Mouse (Mus musculus) neural tube, embryonic 12.5 days (tissue): Measurements from ENCODE around the gene Mllt3. TPM values are rescaled to one million over a fixed set of nuclear protein-coding genes. Genes with fewer than 3 reads are reported as not detected.

Experiments
- ATAC-seq: fragments of 200-750 bp; cut with Nextera tagmentation; 2 replicates; pipeline ENCODE4 v1.8.0; 2017; ENCODE audit warnings: low read depth, mild to moderate bottlenecking, moderate TSS enrichment, moderate library complexity; ENCODE audit not compliant: low FRiP score
- H3K27ac ChIP-seq: fragments of 300-500 bp; sonication (generic); 2 replicates; pipeline ENCODE4 v1.5.1; 2016
- H3K27me3 ChIP-seq: fragments of 300-500 bp; sonication (generic); replicated peaks from 2 replicates; pipeline ENCODE4 v1.6.1; 2016; ENCODE audit warnings: mild to moderate bottlenecking
- H3K36me3 ChIP-seq: fragments of 300-500 bp; sonication (generic); 2 replicates; pipeline ENCODE4 v1.6.1; 2016; ENCODE audit warnings: mild to moderate bottlenecking
- H3K4me1 ChIP-seq: fragments of 300-500 bp; sonication (generic); 2 replicates; pipeline ENCODE4 v1.6.1; 2016
- H3K4me2 ChIP-seq: fragments of 300-500 bp; sonication (generic); replicated peaks from 2 replicates; pipeline ENCODE4 v1.6.1; 2016; ENCODE audit warnings: mild to moderate bottlenecking
- H3K4me3 ChIP-seq: fragments of 300-500 bp; sonication (generic); 2 replicates; pipeline ENCODE4 v1.5.1; 2016
- H3K9ac ChIP-seq: fragments of 300-500 bp; sonication (generic); 2 replicates; pipeline ENCODE4 v1.6.1; 2016; ENCODE audit warnings: mild to moderate bottlenecking
- H3K9me3 ChIP-seq: fragments of 300-500 bp; sonication (generic); 2 replicates; pipeline ENCODE4 v1.6.1; 2016; ENCODE audit warnings: mild to moderate bottlenecking
- WGBS: fragments of 180-500 bp; shearing (Covaris S2); methylation state at CpG from one replicate; pipeline ENCODE4 v1.1.7; 2016; 5-methylcytosine and 5-hydroxymethylcytosine counted together
- polyA plus RNA-seq: library from polyadenylated mRNA; unstranded; fragments of >200 nt; fragmentation: Nextera tagmentation; extraction: Ambion mirVana; gene quantifications from 2 replicates; pipeline ENCODE4 v1.2.1, GENCODE M21; 2016

Mllt3 gene
- polyA plus RNA-seq, 1 experiment from 2014 or later: 76.3 TPM

GRCm38 (mm10) chr4:88032151-88033098, 739 bp downstream of the Mllt3 start:
- ATAC-seq: peak; percentile 73
- H3K4me3 ChIP-seq: peak overlapping the region; percentile 92
- H3K4me1 ChIP-seq: peaks cover 20% of the 10 kb centered on the region
- peak overlapping the region; percentile 95 for H3K27ac ChIP-seq
- H3K36me3 ChIP-seq: peaks cover 5% of the 10 kb centered on the region; the same call in 1 of the 2 replicates
- peak overlapping the region; percentile 93 for H3K9ac ChIP-seq
- peak overlapping the region; percentile 80 for H3K4me2 ChIP-seq
- H3K9me3 ChIP-seq: no peaks in the 10 kb centered on the region
- H3K27me3 ChIP-seq: no peaks in the 10 kb centered on the region; the same call in 1 of the 2 replicates
- WGBS: under 1% methylated on average over 80 of the region's 100 CpGs

GRCm38 (mm10) chr4:88031211-88032150, 1.7 kb downstream of the Mllt3 start:
- under 1% methylated on average over 84 of the region's 84 CpGs for WGBS
- H3K4me3 ChIP-seq: peak overlapping the region; percentile 92
- peaks cover 9% of the 10 kb centered on the region; the same call in 1 of the 2 replicates for H3K36me3 ChIP-seq
- no peaks in the 10 kb centered on the region for H3K9me3 ChIP-seq
- ATAC-seq: no peak; the same call in 1 of the 2 replicates
- no peaks in the 10 kb centered on the region; the same call in 1 of the 2 replicates for H3K27me3 ChIP-seq
- H3K9ac ChIP-seq: peak overlapping the region; percentile 93
- H3K4me2 ChIP-seq: peak overlapping the region; percentile 80
- H3K4me1 ChIP-seq: peaks cover 20% of the 10 kb centered on the region
- H3K27ac ChIP-seq: peak overlapping the region; percentile 95

GRCm38 (mm10) chr4:88023567-88023966, 9.6 kb downstream of the Mllt3 start:
- Histone ChIP-seq H3K27ac (no peak overlapping the region), H3K9me3 (no peaks in the 10 kb centered on the region), H3K9ac (no peak overlapping the region), H3K36me3 (peaks cover 10% of the 10 kb centered on the region), H3K4me3 (no peak overlapping the region), H3K4me2 (no peak overlapping the region), H3K4me1 (peaks cover 11% of the 10 kb centered on the region; the same call in 1 of the 2 replicates), H3K27me3 (no peaks in the 10 kb centered on the region)
- 87% methylated on average over 5 of the region's 5 CpGs for WGBS
- no peak for ATAC-seq

GRCm38 (mm10) chr4:88022623-88023022, 10.5 kb downstream of the Mllt3 start:
- Histone ChIP-seq H3K27ac (no peak overlapping the region), H3K36me3 (peaks cover 10% of the 10 kb centered on the region), H3K4me3 (no peak overlapping the region), H3K27me3 (no peaks in the 10 kb centered on the region), H3K4me2 (no peak overlapping the region), H3K9ac (no peak overlapping the region), H3K9me3 (no peaks in the 10 kb centered on the region), H3K4me1 (peaks cover 18% of the 10 kb centered on the region)
- ATAC-seq: no peak
- 10% methylated on average over 1 of the region's 1 CpGs for WGBS

GRCm38 (mm10) chr4:88020421-88020820, 12.7 kb downstream of the Mllt3 start:
- no peak for ATAC-seq
- 53% methylated on average over 5 of the region's 5 CpGs for WGBS
- peaks cover 31% of the 10 kb centered on the region for H3K4me1 ChIP-seq
- H3K27ac ChIP-seq: no peak overlapping the region
- H3K9ac ChIP-seq: no peak overlapping the region
- no peak overlapping the region for H3K4me2 ChIP-seq
- no peaks in the 10 kb centered on the region for H3K27me3 ChIP-seq
- H3K36me3 ChIP-seq: no peaks in the 10 kb centered on the region
- no peaks in the 10 kb centered on the region for H3K9me3 ChIP-seq
- H3K4me3 ChIP-seq: no peak overlapping the region

GRCm38 (mm10) chr4:88019645-88020044, 13.5 kb downstream of the Mllt3 start:
- peaks cover 39% of the 10 kb centered on the region for H3K4me1 ChIP-seq

GRCm38 (mm10) chr4:88017452-88018350, 15.5 kb downstream of the Mllt3 start:
- Histone ChIP-seq H3K4me1 (peaks cover 54% of the 10 kb centered on the region), H3K27ac (peak overlapping the region; percentile 7; the same call in 1 of the 2 replicates), H3K36me3 (no peaks in the 10 kb centered on the region), H3K9ac (no peak overlapping the region), H3K9me3 (no peaks in the 10 kb centered on the region), H3K27me3 (no peaks in the 10 kb centered on the region), H3K4me3 (no peak overlapping the region), H3K4me2 (peak overlapping the region; percentile 51)
- WGBS: 16% methylated on average over 18 of the region's 18 CpGs
- ATAC-seq: 0 out of 2 replicates have a peak, but pooled peaks have one; percentile 44

More at GRCm38 (mm10) chr4:88019645-88020044, 13.5 kb downstream of the Mllt3 start:
- Histone ChIP-seq H3K27me3 (no peaks in the 10 kb centered on the region), H3K4me2 (no peak overlapping the region), H3K9me3 (no peaks in the 10 kb centered on the region), H3K36me3 (no peaks in the 10 kb centered on the region), H3K4me3 (no peak overlapping the region), H3K9ac (no peak overlapping the region), H3K27ac (no peak overlapping the region)
- ATAC-seq: no peak
- WGBS: 58% methylated on average over 4 of the region's 4 CpGs

GRCm38 (mm10) chr4:88015765-88016164, 17.4 kb downstream of the Mllt3 start:
- Histone ChIP-seq H3K27me3 (no peaks in the 10 kb centered on the region), H3K4me3 (no peak overlapping the region), H3K27ac (no peak overlapping the region), H3K9ac (no peak overlapping the region), H3K36me3 (no peaks in the 10 kb centered on the region), H3K4me1 (peaks cover 63% of the 10 kb centered on the region), H3K9me3 (no peaks in the 10 kb centered on the region), H3K4me2 (no peak overlapping the region)
- ATAC-seq: no peak
- WGBS: 70% methylated on average over 5 of the region's 5 CpGs

- Histone ChIP-seq H3K36me3 (0 out of 2 replicates have a peak, but pooled peaks cover 2% of the 10 kb centered on the region), H3K9me3 (no peaks in the 10 kb centered on the region), H3K4me2 (no peak overlapping the region), H3K27me3 (no peaks in the 10 kb centered on the region), H3K27ac (no peak overlapping the region), H3K4me1 (peaks cover 59% of the 10 kb centered on the region), H3K4me3 (no peak overlapping the region), H3K9ac (no peak overlapping the region)
- ATAC-seq: no peak
- 60% methylated on average over 7 of the region's 7 CpGs for WGBS
These were observed 17.9 kb downstream of the Mllt3 start for GRCm38 (mm10) chr4:88015261-88015660.

GRCm38 (mm10) chr4:88012774-88013173, 20.4 kb downstream of the Mllt3 start:
- ATAC-seq: peak; percentile 63; the same call in 1 of the 2 replicates
- H3K4me3 ChIP-seq: no peak overlapping the region

More at GRCm38 (mm10) chr4:88012774-88013173, 20.4 kb downstream of the Mllt3 start:
- Histone ChIP-seq H3K9me3 (no peaks in the 10 kb centered on the region), H3K36me3 (0 out of 2 replicates have a peak, but pooled peaks cover 2% of the 10 kb centered on the region), H3K4me2 (0 out of 2 replicates have a peak overlapping the region, but pooled peaks have one; percentile 3), H3K27me3 (no peaks in the 10 kb centered on the region), H3K27ac (no peak overlapping the region), H3K4me1 (peaks cover 46% of the 10 kb centered on the region), H3K9ac (no peak overlapping the region)
- 17% methylated on average over 4 of the region's 4 CpGs for WGBS
